Mouse (Mus musculus) hindbrain, embryonic 13.5 days (tissue): ENCODE measurements around the gene Sdf4. TPM values are rescaled to one million over a fixed set of nuclear protein-coding genes. Genes with fewer than 3 reads are reported as not detected.
A peak's percentile ranks its signal among the peaks of the same experiment; 100 is the strongest.

Experiments
- ATAC-seq: fragments of 200-750 bp; cut with Nextera tagmentation; 2 replicates; pipeline ENCODE4 v1.8.0; 2017; ENCODE audit warnings: moderate TSS enrichment; ENCODE audit not compliant: low FRiP score
- H3K27ac ChIP-seq: fragments of 300-500 bp; sonication (generic); 2 replicates; pipeline ENCODE4 v1.5.1; 2015; ENCODE audit warnings: inconsistent platforms, mild to moderate bottlenecking, moderate library complexity
- H3K27me3 ChIP-seq: fragments of 300-500 bp; sonication (generic); 2 replicates; pipeline ENCODE4 v1.6.1; 2015; ENCODE audit warnings: mild to moderate bottlenecking, inconsistent platforms
- H3K36me3 ChIP-seq: fragments of 300-500 bp; sonication (generic); 2 replicates; pipeline ENCODE4 v1.6.1; 2015; ENCODE audit warnings: mild to moderate bottlenecking, inconsistent platforms
- H3K4me1 ChIP-seq: fragments of 300-500 bp; sonication (generic); replicated peaks from 2 replicates; pipeline ENCODE4 v1.6.1; 2015; ENCODE audit warnings: inconsistent platforms
- H3K4me2 ChIP-seq: fragments of 300-500 bp; sonication (generic); 2 replicates; pipeline ENCODE4 v1.6.1; 2015; ENCODE audit warnings: inconsistent platforms, mild to moderate bottlenecking, moderate library complexity
- H3K4me3 ChIP-seq: fragments of 300-500 bp; sonication (generic); 2 replicates; pipeline ENCODE4 v1.5.1; 2015; ENCODE audit warnings: mild to moderate bottlenecking, inconsistent platforms
- H3K9ac ChIP-seq: fragments of 300-500 bp; sonication (generic); 2 replicates; pipeline ENCODE4 v1.6.1; 2015; ENCODE audit warnings: mild to moderate bottlenecking, inconsistent platforms
- H3K9me3 ChIP-seq: fragments of 300-500 bp; sonication (generic); 2 replicates; pipeline ENCODE4 v1.6.1; 2016; ENCODE audit warnings: inconsistent platforms
- WGBS: fragments of 180-500 bp; shearing (Covaris S2); methylation state at CpG from one replicate; pipeline ENCODE4 v1.1.7; 2015; 5-methylcytosine and 5-hydroxymethylcytosine counted together
- polyA plus RNA-seq: library from polyadenylated mRNA; unstranded; fragments of >200 nt; fragmentation: Nextera tagmentation; extraction: Ambion mirVana; gene quantifications from 2 replicates; pipeline ENCODE4 v1.2.1, GENCODE M21; 2015

Sdf4 gene
- polyA plus RNA-seq = 126 and 127 TPM in 2 replicates

- ATAC-seq = peak; percentile 87
- under 1% methylated on average over 96 of the region's 99 CpGs for WGBS
- H3K4me1 ChIP-seq = peaks cover 40% of the 10 kb centered on the region
- H3K4me3 ChIP-seq = peak within 1 kb of the TSS; percentile 84
- peaks cover 16% of the 10 kb centered on the region for H3K36me3 ChIP-seq
- peak within 1 kb of the TSS; percentile 99 for H3K4me2 ChIP-seq
- peak within 1 kb of the TSS; percentile 89 for H3K9ac ChIP-seq
- no peaks in the 10 kb centered on the region for H3K9me3 ChIP-seq
- peak within 1 kb of the TSS; percentile 95 for H3K27ac ChIP-seq
- H3K27me3 ChIP-seq = no peaks in the 10 kb centered on the region
These were observed at the start of gene Sdf4, which contains the start of gene B3galt6 for GRCm38 (mm10) chr4:155992241-155992905. Gene Sdf4, plus strand, starts transcription at chr4:155992872. Gene B3galt6, minus strand, starts transcription at chr4:155992649.

DNA sequence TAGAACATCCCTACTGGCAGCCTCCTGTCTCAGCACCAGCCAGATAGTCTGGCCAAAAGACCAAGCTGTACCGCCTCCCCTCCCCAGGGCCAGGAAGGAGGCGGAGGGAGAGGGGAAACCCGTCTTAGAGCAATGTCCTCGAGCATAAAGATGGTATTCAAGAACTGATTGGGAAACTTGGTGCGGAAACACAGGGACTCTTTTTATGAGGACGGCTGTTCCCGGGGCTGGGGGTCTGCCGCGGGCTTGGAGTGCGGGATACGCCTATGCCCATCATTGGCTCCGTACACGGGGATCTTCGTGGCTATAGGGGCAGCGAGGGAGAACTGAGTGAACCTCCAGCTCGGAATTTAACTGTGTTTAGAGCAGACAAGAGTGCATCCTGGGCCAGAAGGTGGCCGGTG is 49.6 kb upstream of the Sdf4 start:
- Histone ChIP-seq H3K4me3 (peak overlapping the region; percentile 94), H3K27me3 (no peaks in the 10 kb centered on the region), H3K36me3 (peaks cover 16% of the 10 kb centered on the region), H3K27ac (peak overlapping the region; percentile 87), H3K9ac (peak overlapping the region; percentile 95), H3K4me1 (peaks cover 34% of the 10 kb centered on the region), H3K9me3 (no peaks in the 10 kb centered on the region), H3K4me2 (peak overlapping the region; percentile 79)
- WGBS = under 1% methylated on average over 17 of the region's 17 CpGs
- peak; percentile 69 for ATAC-seq

GRCm38 (mm10) chr4:155943534-155944249 is 49.0 kb upstream of the Sdf4 start, which contains the start of gene Ube2j2:
Gene Ube2j2, plus strand, starts transcription at chr4:155943831.
- ATAC-seq = peak; percentile 98
- peak within 1 kb of the TSS; percentile 79 for H3K4me2 ChIP-seq
- peak within 1 kb of the TSS; percentile 87 for H3K27ac ChIP-seq
- under 1% methylated on average over 69 of the region's 85 CpGs for WGBS
- H3K9me3 ChIP-seq = no peaks in the 10 kb centered on the region
- peaks cover 22% of the 10 kb centered on the region for H3K36me3 ChIP-seq
- peak within 1 kb of the TSS; percentile 95 for H3K9ac ChIP-seq
- peaks cover 34% of the 10 kb centered on the region for H3K4me1 ChIP-seq
- H3K4me3 ChIP-seq = peak within 1 kb of the TSS; percentile 94
- no peaks in the 10 kb centered on the region for H3K27me3 ChIP-seq

- 0% methylated on average over 17 of the region's 17 CpGs for WGBS
- peaks cover 27% of the 10 kb centered on the region for H3K36me3 ChIP-seq
- H3K4me3 ChIP-seq = peak overlapping the region; percentile 94
- peak overlapping the region; percentile 79 for H3K4me2 ChIP-seq
- peak; percentile 8; the same call in 1 of the 2 replicates for ATAC-seq
- H3K27me3 ChIP-seq = no peaks in the 10 kb centered on the region
- no peaks in the 10 kb centered on the region for H3K9me3 ChIP-seq
- H3K9ac ChIP-seq = peak overlapping the region; percentile 95
- H3K27ac ChIP-seq = peak overlapping the region; percentile 87
- peaks cover 34% of the 10 kb centered on the region for H3K4me1 ChIP-seq
These were observed 48.4 kb upstream of the Sdf4 start for GRCm38 (mm10) chr4:155944271-155944670.

GRCm38 (mm10) chr4:155947094-155947493 is 45.6 kb upstream of the Sdf4 start:
- no peaks in the 10 kb centered on the region for H3K9me3 ChIP-seq
- H3K4me3 ChIP-seq = no peak overlapping the region
- H3K27me3 ChIP-seq = no peaks in the 10 kb centered on the region
- peaks cover 54% of the 10 kb centered on the region for H3K36me3 ChIP-seq
- no peak overlapping the region for H3K9ac ChIP-seq
- peaks cover 34% of the 10 kb centered on the region for H3K4me1 ChIP-seq
- no peak for ATAC-seq
- no peak overlapping the region for H3K4me2 ChIP-seq
- no peak overlapping the region for H3K27ac ChIP-seq

- Histone ChIP-seq H3K27me3 (no peaks in the 10 kb centered on the region), H3K4me2 (no peak overlapping the region), H3K9me3 (no peaks in the 10 kb centered on the region), H3K4me3 (no peak overlapping the region), H3K4me1 (no peaks in the 10 kb centered on the region), H3K27ac (no peak overlapping the region), H3K36me3 (peaks cover 73% of the 10 kb centered on the region), H3K9ac (no peak overlapping the region)
- WGBS = 94% methylated on average over 6 of the region's 6 CpGs
- ATAC-seq = no peak
These were observed 37.2 kb upstream of the Sdf4 start for GRCm38 (mm10) chr4:155955491-155955890.

DNA sequence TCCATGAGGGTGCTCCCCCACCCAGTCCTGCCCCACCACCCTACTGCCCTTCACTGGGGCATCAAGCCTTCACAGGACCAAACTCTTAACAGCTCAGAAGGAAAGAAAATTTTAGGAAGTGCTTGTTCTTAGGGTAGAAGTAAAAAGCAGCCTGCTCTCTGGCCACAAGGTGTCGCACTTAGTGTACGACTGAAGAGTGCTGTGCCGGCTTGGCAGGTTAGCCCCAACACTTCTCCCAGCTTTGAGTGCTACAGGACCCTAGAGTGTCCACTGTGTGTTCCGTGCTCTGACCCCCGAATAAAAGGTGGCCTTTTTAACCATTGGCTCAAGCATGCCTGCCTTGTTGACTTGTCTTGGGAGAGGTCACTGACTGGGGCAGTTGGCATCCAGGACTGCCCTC is 33.4 kb upstream of the Sdf4 start:
- ATAC-seq = no peak
- no peak overlapping the region for H3K4me2 ChIP-seq
- no peak overlapping the region for H3K27ac ChIP-seq
- peaks cover 19% of the 10 kb centered on the region for H3K4me1 ChIP-seq
- no peaks in the 10 kb centered on the region for H3K9me3 ChIP-seq
- no peak overlapping the region for H3K4me3 ChIP-seq
- H3K9ac ChIP-seq = no peak overlapping the region
- H3K36me3 ChIP-seq = peaks cover 45% of the 10 kb centered on the region
- H3K27me3 ChIP-seq = no peaks in the 10 kb centered on the region
- 8% methylated on average over 5 of the region's 5 CpGs for WGBS

DNA sequence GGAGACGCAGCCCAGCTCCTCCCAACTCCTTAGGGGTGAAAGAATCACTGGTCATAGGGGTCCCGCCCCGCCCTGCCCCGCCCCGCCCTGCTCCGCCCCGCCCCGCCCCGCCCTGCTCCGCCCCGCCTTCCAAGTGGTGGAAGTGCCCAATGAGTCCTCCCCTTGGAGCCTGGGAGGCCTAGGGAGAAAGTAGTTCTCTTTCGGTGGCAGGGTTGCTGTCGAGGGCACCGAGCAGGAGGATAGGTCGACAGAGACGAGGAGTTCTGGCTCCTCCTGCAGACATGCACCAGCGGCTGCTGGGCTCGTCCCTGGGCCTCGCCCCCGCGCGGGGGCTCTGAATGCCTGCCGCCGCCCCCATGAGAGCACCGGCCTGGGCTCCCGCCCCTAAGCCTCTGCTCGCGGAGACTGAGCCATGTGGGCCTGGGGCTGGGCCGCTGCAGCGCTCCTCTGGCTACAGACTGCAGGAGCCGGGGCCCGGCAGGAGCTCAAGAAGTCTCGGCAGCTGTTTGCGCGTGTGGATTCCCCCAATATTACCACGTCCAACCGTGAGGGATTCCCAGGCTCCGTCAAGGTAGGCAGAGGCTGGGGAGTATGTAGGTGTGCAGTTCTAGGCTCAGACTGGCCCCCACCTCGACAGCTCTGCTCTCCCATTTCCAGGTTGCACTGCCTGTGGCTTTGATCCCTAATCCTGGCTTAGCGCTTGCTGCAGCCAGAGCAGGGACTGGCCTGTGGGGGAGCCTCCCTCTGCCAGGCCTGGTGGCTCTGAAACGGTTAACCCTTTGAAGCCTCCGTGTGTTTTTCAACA is 30.3 kb upstream of the Sdf4 start, which contains the start of gene C1qtnf12:
TSS of gene C1qtnf12 (plus strand) at position 152 of the 805 bp plus-strand sequence.
- H3K4me2 ChIP-seq = peak within 1 kb of the TSS; percentile 65
- ATAC-seq = peak; percentile 59
- WGBS = 1% methylated on average over 41 of the region's 42 CpGs
- no peaks in the 10 kb centered on the region for H3K27me3 ChIP-seq
- no peak within 1 kb of the TSS; the same call in 1 of the 2 replicates for H3K27ac ChIP-seq
- peak within 1 kb of the TSS; percentile 37 for H3K4me3 ChIP-seq
- no peaks in the 10 kb centered on the region for H3K9me3 ChIP-seq
- H3K4me1 ChIP-seq = peaks cover 19% of the 10 kb centered on the region
- peaks cover 51% of the 10 kb centered on the region for H3K36me3 ChIP-seq
- peak within 1 kb of the TSS; percentile 77 for H3K9ac ChIP-seq

GRCm38 (mm10) chr4:155963106-155963505 is 29.6 kb upstream of the Sdf4 start:
- 62% methylated on average over 7 of the region's 7 CpGs for WGBS
- Histone ChIP-seq H3K27me3 (no peaks in the 10 kb centered on the region), H3K4me3 (peak overlapping the region; percentile 37; the same call in 1 of the 2 replicates), H3K27ac (no peak overlapping the region), H3K9ac (peak overlapping the region; percentile 77; the same call in 1 of the 2 replicates), H3K9me3 (no peaks in the 10 kb centered on the region), H3K4me1 (peaks cover 19% of the 10 kb centered on the region), H3K4me2 (peak overlapping the region; percentile 65), H3K36me3 (peaks cover 47% of the 10 kb centered on the region)
- ATAC-seq = no peak

DNA sequence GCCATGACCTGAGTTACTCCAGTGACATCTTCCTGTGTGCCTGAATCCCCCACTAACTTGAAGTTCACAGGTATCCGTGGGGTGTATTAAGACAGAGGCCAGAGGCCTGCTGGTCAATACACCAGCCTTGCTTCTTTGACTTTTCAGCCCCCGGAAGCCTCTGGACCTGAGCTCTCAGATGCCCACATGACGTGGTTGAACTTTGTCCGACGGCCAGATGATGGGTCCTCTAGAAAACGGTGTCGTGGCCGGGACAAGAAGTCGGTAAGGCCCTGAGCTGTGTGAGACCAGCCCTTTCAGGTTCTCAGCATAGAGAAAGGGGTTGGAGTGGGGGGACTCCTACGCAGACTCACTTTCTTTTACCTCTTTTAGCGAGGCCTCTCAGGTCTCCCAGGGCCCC is 28.3 kb upstream of the Sdf4 start:
- Histone ChIP-seq H3K27me3 (no peaks in the 10 kb centered on the region), H3K27ac (no peak overlapping the region), H3K4me3 (no peak overlapping the region), H3K4me2 (no peak overlapping the region), H3K36me3 (peaks cover 44% of the 10 kb centered on the region), H3K9me3 (no peaks in the 10 kb centered on the region), H3K4me1 (peaks cover 19% of the 10 kb centered on the region), H3K9ac (no peak overlapping the region)
- 94% methylated on average over 11 of the region's 11 CpGs for WGBS
- ATAC-seq = no peak

- H3K36me3 ChIP-seq = peaks cover 37% of the 10 kb centered on the region
- H3K9me3 ChIP-seq = no peaks in the 10 kb centered on the region
- H3K4me3 ChIP-seq = no peak overlapping the region
- 84% methylated on average over 13 of the region's 13 CpGs for WGBS
- no peak overlapping the region for H3K9ac ChIP-seq
- no peak overlapping the region for H3K27ac ChIP-seq
- ATAC-seq = no peak
- no peaks in the 10 kb centered on the region for H3K27me3 ChIP-seq
- no peak overlapping the region for H3K4me2 ChIP-seq
- H3K4me1 ChIP-seq = no peaks in the 10 kb centered on the region
These were observed 23.5 kb upstream of the Sdf4 start for GRCm38 (mm10) chr4:155969043-155969653.
